Mouse (Mus musculus): ENCODE data around the gene Dut.

GRCm38 (mm10) chr2:125278474-125278873 is 31.5 kb downstream of the Dut start:
- TF ChIP-seq CTCF (IDR thresholded peaks at IDR 0.05; ENCODE audit: insufficient read depth, low read length) (no peak), POLR2A (IDR thresholded peaks at IDR 0.05; ENCODE audit: borderline replicate concordance, extremely low read depth, low read depth, low read length) (no peak)
